Mouse (Mus musculus) embryonic facial prominence, embryonic 14.5 days (tissue): ENCODE data around the gene Bcr. TPM values are rescaled to one million over a fixed set of nuclear protein-coding genes. Genes with fewer than 3 reads are reported as not detected.

ENCODE experiments used
- ATAC-seq: fragments of 200-750 bp; cut with Nextera tagmentation; 2 replicates; pipeline ENCODE4 v1.8.0; 2017; ENCODE audit warnings: low read depth, moderate number of reproducible peaks, moderate TSS enrichment
- DNase-seq: peaks from one replicate; pipeline ENCODE4 v3.0.0-alpha.2; 2015; ENCODE audit warnings: low spot score
- H3K27ac ChIP-seq: fragments of 300-500 bp; sonication (generic); replicated peaks from 2 replicates; pipeline ENCODE4 v1.5.1; 2014; ENCODE audit warnings: low read depth, mild to moderate bottlenecking, low read length, moderate library complexity
- H3K27me3 ChIP-seq: fragments of 300-500 bp; sonication (generic); replicated peaks from 2 replicates; pipeline ENCODE4 v1.6.1; 2014; ENCODE audit warnings: low read length; ENCODE audit not compliant: control insufficient read depth, insufficient read depth
- H3K36me3 ChIP-seq: fragments of 300-500 bp; sonication (generic); 2 replicates; pipeline ENCODE4 v1.6.1; 2014; ENCODE audit warnings: low read length, mixed read lengths; ENCODE audit not compliant: control insufficient read depth, insufficient read depth
- H3K4me1 ChIP-seq: fragments of 300-500 bp; sonication (generic); 2 replicates; pipeline ENCODE4 v1.6.1; 2014; ENCODE audit warnings: antibody characterized with exemption, low read length; ENCODE audit not compliant: control insufficient read depth, insufficient read depth
- H3K4me2 ChIP-seq: fragments of 300-500 bp; sonication (generic); 2 replicates; pipeline ENCODE4 v1.6.1; 2014; ENCODE audit warnings: low read depth, mild to moderate bottlenecking, low read length, moderate library complexity, mixed read lengths
- H3K4me3 ChIP-seq: fragments of 300-500 bp; sonication (generic); 2 replicates; pipeline ENCODE4 v1.5.1; 2014; ENCODE audit warnings: low read depth, mild to moderate bottlenecking, low read length
- H3K9ac ChIP-seq: fragments of 300-500 bp; sonication (generic); 2 replicates; pipeline ENCODE4 v1.6.1; 2014; ENCODE audit warnings: low read depth, mild to moderate bottlenecking, low read length, moderate library complexity, mixed read lengths
- H3K9me3 ChIP-seq: fragments of 300-500 bp; sonication (generic); 2 replicates; pipeline ENCODE4 v1.6.1; 2016; ENCODE audit warnings: low read length; ENCODE audit not compliant: control insufficient read depth
- WGBS: fragments of 180-500 bp; shearing (Covaris S2); extraction: QIAGEN DNeasy Blood & Tissue Kit; methylation state at CpG from one replicate; pipeline ENCODE4 v1.1.7; 2014; 5-methylcytosine and 5-hydroxymethylcytosine counted together
- polyA plus RNA-seq: library from polyadenylated mRNA; unstranded; fragments of >200 nt; fragmentation: Nextera tagmentation; extraction: Ambion mirVana; gene quantifications from 2 replicates; pipeline ENCODE4 v1.2.1, GENCODE M21; 2014

The Bcr gene
- polyA plus RNA-seq, 1 experiment from 2014 or later, result 8.1 TPM

DNA sequence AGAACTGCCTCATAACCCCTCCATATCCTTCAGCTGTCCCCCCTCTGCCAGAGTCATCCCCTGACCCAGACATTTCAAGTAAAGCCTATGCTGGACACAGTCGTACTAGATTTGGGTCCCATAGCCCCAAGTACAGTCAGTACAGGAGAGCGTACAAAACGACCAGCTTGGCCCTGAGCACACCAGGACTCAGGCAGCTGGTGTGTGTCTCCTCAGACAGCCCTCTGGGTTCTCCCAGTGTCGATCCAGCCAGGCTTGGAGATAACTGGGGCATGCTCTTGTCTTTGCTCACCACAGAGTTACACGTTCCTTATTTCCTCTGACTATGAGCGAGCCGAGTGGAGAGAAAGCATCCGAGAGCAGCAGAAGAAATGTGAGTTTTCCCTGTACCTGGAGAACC lies 97.3 kb downstream of the Bcr start:
- ATAC-seq (no peak), DNase-seq (no peak)
- no peak overlapping the region for H3K4me3 ChIP-seq
- no peaks in the 10 kb centered on the region for H3K9me3 ChIP-seq
- no peaks in the 10 kb centered on the region for H3K27me3 ChIP-seq
- WGBS, result 90% methylated on average over 8 of the region's 8 CpGs
- no peaks in the 10 kb centered on the region for H3K4me1 ChIP-seq
- H3K9ac ChIP-seq, result no peak overlapping the region
- no peak overlapping the region for H3K27ac ChIP-seq
- no peak overlapping the region for H3K4me2 ChIP-seq
- peaks cover 77% of the 10 kb centered on the region for H3K36me3 ChIP-seq

DNA sequence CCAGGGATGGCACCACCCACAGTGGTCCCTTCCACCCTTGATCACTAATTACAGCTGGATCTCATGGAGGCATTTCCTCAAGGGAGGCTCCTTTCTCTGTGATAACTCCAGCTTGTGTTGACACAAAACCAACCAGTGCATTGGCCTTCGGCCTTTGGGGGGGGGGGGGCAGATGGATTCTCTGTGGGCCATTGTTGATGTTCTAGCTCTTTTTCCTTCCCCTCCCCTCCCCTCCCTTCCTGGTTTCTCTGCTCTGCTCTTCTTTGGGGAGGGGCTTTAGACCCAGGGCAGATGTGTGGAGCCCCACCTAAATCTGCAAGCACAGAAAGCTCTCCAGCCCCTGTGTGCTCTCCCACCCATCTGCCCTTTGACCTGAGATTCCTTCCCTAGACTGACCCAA lies 98.0 kb downstream of the Bcr start:
- H3K9me3 ChIP-seq, result no peaks in the 10 kb centered on the region
- no peak overlapping the region for H3K4me2 ChIP-seq
- H3K9ac ChIP-seq, result no peak overlapping the region
- H3K27ac ChIP-seq, result no peak overlapping the region
- no peaks in the 10 kb centered on the region for H3K27me3 ChIP-seq
- ATAC-seq, result no peak
- H3K4me1 ChIP-seq, result no peaks in the 10 kb centered on the region
- DNase-seq, result no peak
- no peak overlapping the region for H3K4me3 ChIP-seq
- H3K36me3 ChIP-seq, result peaks cover 80% of the 10 kb centered on the region
- WGBS, result 50% methylated on average over 1 of the region's 1 CpGs

DNA sequence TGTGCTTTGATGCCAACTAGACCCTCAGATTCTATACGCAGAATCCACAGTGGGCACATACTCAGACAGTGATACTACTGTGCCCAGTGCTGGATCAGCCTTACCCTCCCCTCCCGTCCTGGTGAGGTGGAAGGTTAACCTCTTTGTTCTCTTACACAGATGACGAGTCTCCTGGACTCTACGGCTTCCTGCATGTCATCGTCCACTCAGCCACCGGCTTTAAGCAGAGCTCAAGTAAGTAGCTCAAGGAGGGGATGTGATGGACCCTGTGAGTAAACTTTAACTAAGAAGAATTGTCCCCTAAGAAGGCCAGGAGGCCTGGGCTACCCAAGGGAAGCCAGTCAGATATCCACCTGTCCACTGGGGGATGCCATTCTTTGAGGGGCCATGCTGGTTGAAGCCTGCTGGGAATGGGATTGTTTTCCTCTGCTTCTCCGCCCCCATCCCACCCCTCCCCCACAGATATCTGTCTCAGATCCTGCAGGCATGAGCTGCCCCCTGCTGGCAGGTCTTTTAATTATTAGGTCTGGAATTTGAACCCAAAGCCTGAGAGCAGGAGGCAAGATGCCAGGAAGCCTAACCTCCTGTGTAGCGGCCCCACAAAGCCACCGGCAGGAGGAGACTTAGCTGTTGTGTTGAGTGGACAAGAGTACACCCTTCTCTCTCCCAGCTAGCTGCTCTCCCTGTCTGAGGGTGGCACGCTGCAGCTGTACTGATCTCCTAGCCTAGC lies 99.9 kb downstream of the Bcr start:
- H3K4me2 ChIP-seq, result no peak overlapping the region
- H3K9ac ChIP-seq, result no peak overlapping the region
- no peaks in the 10 kb centered on the region for H3K4me1 ChIP-seq
- no peaks in the 10 kb centered on the region for H3K9me3 ChIP-seq
- peaks cover 80% of the 10 kb centered on the region for H3K36me3 ChIP-seq
- no peak overlapping the region for H3K4me3 ChIP-seq
- no peaks in the 10 kb centered on the region for H3K27me3 ChIP-seq
- H3K27ac ChIP-seq, result no peak overlapping the region
- 89% methylated on average over 10 of the region's 10 CpGs for whole genome bisulfite sequencing
- ATAC-seq (no peak), DNase-seq (no peak)

DNA sequence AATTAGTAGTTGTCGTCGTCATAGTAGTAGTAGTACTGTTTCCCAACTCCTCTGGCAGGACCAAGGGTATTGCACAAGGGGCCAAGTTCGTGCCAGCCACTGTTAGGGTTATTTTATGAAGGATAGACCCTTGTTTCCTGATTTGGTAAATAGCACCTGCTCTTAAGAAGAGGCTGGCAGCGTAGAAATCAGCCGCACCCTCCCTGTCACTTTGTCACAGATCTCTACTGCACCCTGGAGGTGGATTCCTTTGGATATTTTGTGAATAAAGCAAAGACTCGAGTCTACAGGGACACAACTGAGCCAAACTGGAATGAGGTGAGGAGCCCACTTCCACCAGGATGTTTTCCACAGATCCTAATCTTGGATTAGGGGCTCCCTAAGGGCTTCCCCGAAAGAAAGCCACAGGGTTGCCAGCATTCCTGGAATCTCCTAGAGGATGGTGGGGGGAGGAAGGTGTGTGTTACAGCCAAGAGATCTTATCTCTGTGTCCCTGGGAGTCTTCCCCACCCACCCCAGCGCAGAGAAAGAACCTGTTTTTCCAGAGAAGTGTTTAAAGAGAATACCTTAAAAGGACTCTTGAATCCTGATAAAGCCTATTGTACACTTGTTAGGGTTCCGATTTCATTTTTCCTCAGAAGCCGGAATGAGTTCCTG lies 105.6 kb downstream of the Bcr start:
- H3K4me1 ChIP-seq, result no peaks in the 10 kb centered on the region
- no peak overlapping the region for H3K9ac ChIP-seq
- no peak overlapping the region for H3K4me2 ChIP-seq
- peak; percentile 50 for ATAC-seq
- 67% methylated on average over 10 of the region's 10 CpGs for WGBS
- no peaks in the 10 kb centered on the region for H3K9me3 ChIP-seq
- H3K36me3 ChIP-seq, result peaks cover 51% of the 10 kb centered on the region
- H3K4me3 ChIP-seq, result no peak overlapping the region
- no peak overlapping the region for H3K27ac ChIP-seq
- H3K27me3 ChIP-seq, result no peaks in the 10 kb centered on the region
- DNase-seq, result peak; percentile 55

DNA sequence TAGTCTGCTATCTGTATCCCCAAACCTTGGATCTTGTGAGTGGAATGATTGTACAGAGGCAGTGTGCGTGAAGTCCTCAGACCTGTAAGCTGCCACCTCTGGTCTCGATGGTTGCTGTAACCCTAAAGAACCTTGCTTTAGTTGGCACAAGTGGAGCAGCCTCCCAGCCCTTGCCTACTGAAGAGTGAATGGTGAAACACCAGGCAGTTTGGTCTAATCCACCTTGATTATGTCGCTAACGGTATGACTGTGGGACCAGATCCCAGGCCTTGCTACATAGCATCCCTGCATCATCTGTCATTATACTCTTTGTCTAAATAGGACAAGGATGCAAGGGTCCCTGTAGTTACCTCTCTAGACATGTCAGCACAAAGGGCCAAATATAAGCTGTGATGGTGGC lies 106.2 kb downstream of the Bcr start:
- H3K27ac ChIP-seq, result no peak overlapping the region; the same call in 1 of the 2 replicates
- H3K9me3 ChIP-seq, result no peaks in the 10 kb centered on the region
- peaks cover 52% of the 10 kb centered on the region for H3K36me3 ChIP-seq
- no peak overlapping the region for H3K4me2 ChIP-seq
- H3K4me3 ChIP-seq, result no peak overlapping the region
- no peak overlapping the region for H3K9ac ChIP-seq
- no peak for ATAC-seq
- H3K4me1 ChIP-seq, result no peaks in the 10 kb centered on the region
- WGBS, result 93% methylated on average over 4 of the region's 4 CpGs
- no peaks in the 10 kb centered on the region for H3K27me3 ChIP-seq
- no peak for DNase-seq

DNA sequence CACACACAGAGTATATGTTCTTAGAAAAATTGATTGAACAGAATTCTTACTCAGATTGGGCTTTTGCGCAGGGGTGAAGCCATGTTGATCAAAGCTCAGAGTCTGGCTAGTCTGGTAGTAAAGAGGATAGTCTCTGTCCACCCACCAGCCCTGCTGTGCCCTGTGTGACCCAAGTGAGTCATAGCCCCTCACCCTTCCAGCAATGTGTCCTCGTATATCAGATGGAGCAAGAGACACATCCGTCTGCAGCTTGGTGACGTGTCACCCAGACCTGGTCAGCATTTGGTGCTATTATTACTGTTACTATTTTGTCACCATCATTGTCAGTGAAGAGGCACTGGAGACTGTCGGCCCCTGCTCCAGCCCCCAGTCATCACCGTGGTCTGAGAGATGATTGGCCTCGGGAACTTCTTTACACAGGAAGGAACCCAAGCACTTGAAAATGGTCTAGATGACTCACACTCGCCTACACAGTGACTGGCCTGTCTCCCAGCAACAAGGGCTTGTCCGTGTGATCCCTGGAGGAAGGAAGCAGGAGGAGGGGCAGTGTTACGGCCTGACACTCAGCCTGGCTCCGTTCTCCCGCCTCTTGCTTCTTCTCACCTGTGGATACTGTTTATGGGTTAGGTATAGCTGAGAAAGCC lies 109.9 kb downstream of the Bcr start:
- H3K27ac ChIP-seq, result no peak overlapping the region
- no peak overlapping the region for H3K9ac ChIP-seq
- no peaks in the 10 kb centered on the region for H3K4me1 ChIP-seq
- DNase-seq (peak; percentile 50), ATAC-seq (no peak; the same call in 1 of the 2 replicates)
- H3K27me3 ChIP-seq, result no peaks in the 10 kb centered on the region
- H3K4me3 ChIP-seq, result no peak overlapping the region
- H3K4me2 ChIP-seq, result no peak overlapping the region
- H3K9me3 ChIP-seq, result no peaks in the 10 kb centered on the region
- H3K36me3 ChIP-seq, result peaks cover 32% of the 10 kb centered on the region
- WGBS, result 77% methylated on average over 12 of the region's 12 CpGs

DNA sequence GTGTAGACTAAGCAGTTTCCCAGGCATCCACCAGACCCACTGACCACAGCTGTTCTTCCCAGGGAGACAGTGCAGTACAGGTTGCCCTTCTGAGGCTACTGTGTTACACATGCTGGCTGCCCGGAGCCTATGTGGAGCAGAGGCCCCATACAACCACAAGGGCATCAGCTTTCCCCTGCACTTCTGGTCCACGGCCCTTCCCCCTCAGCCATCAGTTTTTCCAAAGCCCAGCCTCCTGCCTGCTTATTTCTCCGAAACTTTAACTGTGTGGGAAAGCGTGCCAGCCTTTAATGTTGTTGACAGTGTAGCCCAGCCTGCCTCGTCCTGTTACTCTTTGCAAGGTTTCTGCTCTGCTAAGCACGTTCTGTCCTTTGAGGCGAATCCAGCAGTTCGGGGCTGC lies 112.7 kb downstream of the Bcr start:
- H3K4me2 ChIP-seq, result no peak overlapping the region
- no peak overlapping the region for H3K4me3 ChIP-seq
- no peak overlapping the region for H3K27ac ChIP-seq
- 60% methylated on average over 8 of the region's 8 CpGs for WGBS
- no peaks in the 10 kb centered on the region for H3K27me3 ChIP-seq
- peak; percentile 30; the same call in 1 of the 2 replicates for ATAC-seq
- H3K36me3 ChIP-seq, result peaks cover 58% of the 10 kb centered on the region
- H3K9me3 ChIP-seq, result no peaks in the 10 kb centered on the region
- DNase-seq, result peak; percentile 46
- no peak overlapping the region for H3K9ac ChIP-seq
- no peaks in the 10 kb centered on the region for H3K4me1 ChIP-seq

DNA sequence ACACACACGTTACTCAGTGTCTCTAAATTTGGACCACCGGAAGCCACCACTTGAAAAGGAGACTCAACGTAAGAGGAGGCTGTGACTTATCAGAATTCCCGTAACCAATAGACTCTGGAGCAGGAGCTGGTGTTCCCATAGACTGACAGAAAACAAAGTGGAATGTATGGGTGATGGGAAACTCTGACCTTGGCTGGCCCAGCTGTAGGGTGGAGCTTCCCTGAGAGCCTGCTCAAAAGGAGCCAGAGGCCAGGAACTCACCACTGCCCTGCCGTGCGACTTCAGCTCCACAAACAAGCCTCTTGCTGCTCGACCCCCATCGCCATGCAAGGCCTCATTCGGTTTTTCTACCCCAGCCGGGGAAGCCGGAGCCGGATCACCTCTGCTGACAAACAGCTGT lies 113.3 kb downstream of the Bcr start:
- Histone ChIP-seq H3K9me3 (no peaks in the 10 kb centered on the region), H3K4me1 (no peaks in the 10 kb centered on the region), H3K27me3 (no peaks in the 10 kb centered on the region), H3K36me3 (peaks cover 64% of the 10 kb centered on the region), H3K4me2 (no peak overlapping the region), H3K4me3 (no peak overlapping the region), H3K27ac (no peak overlapping the region), H3K9ac (no peak overlapping the region)
- WGBS, result 75% methylated on average over 12 of the region's 12 CpGs
- DNase-seq (no peak), ATAC-seq (no peak)
